ENCODE assay signal across 23 mouse cellular contexts in the genomic region with DNA sequence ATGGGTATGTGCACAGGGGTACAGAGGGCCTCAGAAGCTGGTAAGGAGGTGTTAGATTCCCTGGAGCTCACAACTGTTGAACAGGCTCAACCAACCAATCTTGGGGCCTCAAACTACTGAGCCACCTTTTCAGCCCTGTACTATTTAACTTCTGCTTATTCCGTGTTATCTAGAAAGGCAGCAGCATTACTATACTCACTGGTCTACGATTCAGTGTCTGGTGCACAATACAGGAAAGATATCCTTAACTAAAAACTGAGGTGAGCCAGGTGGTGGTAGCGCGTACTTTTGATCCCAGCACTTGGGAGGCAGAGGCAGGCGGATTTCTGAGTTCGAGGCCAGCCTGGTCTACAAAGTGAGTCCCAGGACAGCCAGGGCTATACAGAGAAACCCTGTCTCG. TPM values are rescaled to one million over a fixed set of nuclear protein-coding genes. Genes with fewer than 3 reads are reported as not detected.
DNase-seq lines count a peak whose midpoint lies in the region; ATAC-seq and TF ChIP-seq lines count a peak whose summit lies in the region.
"Had no signal": no experiment of that assay in that cellular context is flagged by ENCODE, and none has a peak within 500 bp of the region (broad histone marks: within the 10 kb centered on the region; RNA-seq: fewer than 3 reads in every experiment).

No protein-coding gene starts in this region.

- no peaks in the 10 kb centered on the region for H3K4me1 ChIP-seq in midbrain, embryonic 11.5 days (ENCODE audit: control insufficient read depth, insufficient read depth, low read length)
- H3K4me1 ChIP-seq in midbrain, embryonic 15.5 days = no peaks in the 10 kb centered on the region
- H3K4me1 ChIP-seq in MEL (ENCODE audit: control insufficient read depth in 1 of 2, insufficient read depth in 2 of 2, low read length in 2 of 2) = peaks cover 0 to 2% of the 10 kb centered on the region in 2 experiments; a peak in 1 of 4 replicates
- no peaks in the 10 kb centered on the region for H3K4me1 ChIP-seq in forebrain, embryonic 16.5 days (replicated peaks; ENCODE audit: control insufficient read depth, insufficient read depth, low read length)
- H3K4me1 ChIP-seq in kidney, adult 2 months (ENCODE audit: control insufficient read depth, insufficient read depth, low read length) = no peaks in the 10 kb centered on the region

- no peaks in the 10 kb centered on the region for H3K9me3 ChIP-seq in midbrain, embryonic 11.5 days (ENCODE audit: control insufficient read depth, low read length)
- H3K9me3 ChIP-seq in midbrain, embryonic 15.5 days = no peaks in the 10 kb centered on the region
- no peaks in the 10 kb centered on the region for H3K9me3 ChIP-seq in MEL (replicated peaks; ENCODE audit: insufficient read depth, low read length)
- H3K9me3 ChIP-seq in forebrain, embryonic 16.5 days (ENCODE audit: control insufficient read depth, low read length) = no peaks in the 10 kb centered on the region
- H3K9me3 ChIP-seq: G1E had no signal

- no peak for TF ChIP-seq POLR2A in MEL (IDR thresholded peaks at IDR 0.05; ENCODE audit: control insufficient read depth in 1 of 2, insufficient read depth in 1 of 2, low read depth in 1 of 2, low read length in 2 of 2, poor library complexity in 1 of 2)
- TF ChIP-seq POLR2A in kidney, adult 2 months (IDR thresholded peaks at IDR 0.05; ENCODE audit: low read depth, low read length) = no peak

- peak; percentile 58 to 66; a peak in 2 of 4 replicates for TF ChIP-seq EP300 in MEL (IDR thresholded peaks at IDR 0.05; ENCODE audit: low read depth in 1 of 2, low read length in 2 of 2)

- no peak overlapping the region for H3K4me2 ChIP-seq in midbrain, embryonic 11.5 days
- H3K4me2 ChIP-seq in midbrain, embryonic 15.5 days = no peak overlapping the region
- no peak overlapping the region for H3K4me2 ChIP-seq in forebrain, embryonic 16.5 days (ENCODE audit: low read length)

- peaks cover 10% of the 10 kb centered on the region; the same call in 1 of the 2 replicates for H3K36me3 ChIP-seq in midbrain, embryonic 11.5 days (ENCODE audit: control insufficient read depth, insufficient read depth, low read length)
- H3K36me3 ChIP-seq in midbrain, embryonic 15.5 days (replicated peaks) = peaks cover 16% of the 10 kb centered on the region; the same call in 1 of the 2 replicates
- peaks cover 16 to 57% of the 10 kb centered on the region in 2 experiments for H3K36me3 ChIP-seq in MEL (ENCODE audit: control insufficient read depth in 1 of 2, insufficient read depth in 2 of 2, low read length in 2 of 2)
- H3K36me3 ChIP-seq in forebrain, embryonic 16.5 days (ENCODE audit: control insufficient read depth, insufficient read depth) = peaks cover 22% of the 10 kb centered on the region
- H3K36me3 ChIP-seq in kidney, adult 2 months (ENCODE audit: control insufficient read depth, insufficient read depth, low read length) = peaks cover 3% of the 10 kb centered on the region; the same call in 1 of the 2 replicates

- peak; percentile 33 for DNase-seq in midbrain, embryonic 11.5 days (ENCODE audit: low spot score, missing footprints)
- DNase-seq in MEL (ENCODE audit: low read depth, low spot score) (peak; percentile 71), MEL-GATA-1-ER (ENCODE audit: extremely low read depth, low read depth) (peak; percentile 58)
- DNase-seq in kidney, adult 2 months = no peak
- DNase-seq: adrenal gland, adult 2 months; adrenal gland, adult 8-10 months; adrenal gland, postnatal 10 days; adrenal gland, postnatal 14 days; adrenal gland, postnatal 25 days; adrenal gland, postnatal 36 days; B cell, adult 2 months; cerebellum, adult 11 months; cerebellum, adult 11-12 months; cerebellum, adult 18-20 months; cerebellum, adult 2 months; cerebellum, adult 8-10 months had no signal

- no peak overlapping the region for H3K27ac ChIP-seq in midbrain, embryonic 11.5 days (ENCODE audit: low read depth, low read length)
- H3K27ac ChIP-seq in midbrain, embryonic 15.5 days = no peak overlapping the region
- H3K27ac ChIP-seq in MEL (ENCODE audit: control insufficient read depth, low read depth, low read length) = no peak overlapping the region
- no peak overlapping the region for H3K27ac ChIP-seq in forebrain, embryonic 16.5 days (ENCODE audit: low read length)
- no peak overlapping the region for H3K27ac ChIP-seq in kidney, adult 2 months (ENCODE audit: insufficient read depth, low read depth, low read length)

- no peak for TF ChIP-seq CTCF in MEL (IDR thresholded peaks at IDR 0.05 in 2 of 3, conservative IDR thresholded peaks at IDR 0.05 in 1 of 3; ENCODE audit: control insufficient read depth in 1 of 3, insufficient read depth in 1 of 3, low read depth in 2 of 3, low read length in 3 of 3, poor library complexity in 1 of 3, severe bottlenecking in 1 of 3)
- TF ChIP-seq CTCF in kidney, adult 2 months (conservative IDR thresholded peaks at IDR 0.05; ENCODE audit: insufficient read depth, insufficient read length, low read depth, low read length) = no peak

- no peak for TF ChIP-seq RAD21 in MEL (IDR thresholded peaks at IDR 0.05; ENCODE audit: low read depth, low read length)

- no peaks in the 10 kb centered on the region for H3K27me3 ChIP-seq in midbrain, embryonic 11.5 days (ENCODE audit: control insufficient read depth, insufficient read depth, low read length)
- no peaks in the 10 kb centered on the region for H3K27me3 ChIP-seq in midbrain, embryonic 15.5 days (replicated peaks)
- no peaks in the 10 kb centered on the region for H3K27me3 ChIP-seq in MEL (ENCODE audit: control insufficient read depth in 1 of 2, insufficient read depth in 2 of 2, low read length in 2 of 2)
- no peaks in the 10 kb centered on the region for H3K27me3 ChIP-seq in forebrain, embryonic 16.5 days (replicated peaks; ENCODE audit: control insufficient read depth, insufficient read depth, low read length)
- H3K27me3 ChIP-seq in kidney, adult 2 months (replicated peaks; ENCODE audit: control insufficient read depth, insufficient read depth, low read length) = no peaks in the 10 kb centered on the region
- H3K27me3 ChIP-seq: CH12.LX, Patski had no signal

- no peak overlapping the region for H3K9ac ChIP-seq in midbrain, embryonic 11.5 days (ENCODE audit: low read length)
- H3K9ac ChIP-seq in midbrain, embryonic 15.5 days = no peak overlapping the region
- H3K9ac ChIP-seq in MEL (ENCODE audit: control insufficient read depth, low read depth, low read length, poor library complexity, severe bottlenecking) = no peak overlapping the region
- no peak overlapping the region for H3K9ac ChIP-seq in forebrain, embryonic 16.5 days (replicated peaks; ENCODE audit: low read depth, low read length)

- WGBS in midbrain, embryonic 11.5 days = 95% methylated on average over 7 of the region's 7 CpGs
- 97% methylated on average over 7 of the region's 7 CpGs for WGBS in midbrain, embryonic 15.5 days
- WGBS in forebrain, embryonic 16.5 days = 97% methylated on average over 7 of the region's 7 CpGs
- 99% methylated on average over 7 of the region's 7 CpGs for WGBS in kidney, adult 2 months

- H3K4me3 ChIP-seq in midbrain, embryonic 11.5 days (ENCODE audit: low read depth, low read length) = no peak overlapping the region
- no peak overlapping the region for H3K4me3 ChIP-seq in midbrain, embryonic 15.5 days
- no peak overlapping the region for H3K4me3 ChIP-seq in MEL (ENCODE audit: control insufficient read depth in 1 of 2, insufficient read depth in 1 of 2, low read depth in 2 of 2, low read length in 2 of 2)
- no peak overlapping the region for H3K4me3 ChIP-seq in forebrain, embryonic 16.5 days (replicated peaks; ENCODE audit: low read length)
- no peak overlapping the region for H3K4me3 ChIP-seq in kidney, adult 2 months (ENCODE audit: insufficient read depth, low read depth, low read length)

- ATAC-seq in midbrain, embryonic 11.5 days (ENCODE audit: low FRiP score) = no peak
- no peak for ATAC-seq in midbrain, embryonic 15.5 days (replicated peaks)
- ATAC-seq in forebrain, embryonic 16.5 days = no peak
- ATAC-seq: activated CD4-positive, CD25-positive, alpha-beta regulatory T cell, adult 4 months; CD4-positive, CD25-positive, alpha-beta regulatory T cell, adult 4 months; Patski had no signal

- peaks cover 2% of the 10 kb centered on the region; the same call in 1 of the 2 replicates for H3K79me2 ChIP-seq in MEL (ENCODE audit: control insufficient read depth, insufficient read depth, low read length, poor library complexity)

TF ChIP-seq in MEL, 35 proteins besides CTCF, POLR2A, EP300 and RAD21 (continues in another document):
- peak; percentile 78 for TF ChIP-seq TAL1 (IDR thresholded peaks at IDR 0.05; ENCODE audit: low read length)
- TF ChIP-seq USF1 (IDR thresholded peaks at IDR 0.05; ENCODE audit: low read depth, low read length) = no peak
- 0 out of 2 replicates have a peak, but pooled peaks have one; percentile 10 for TF ChIP-seq ETS1 (IDR thresholded peaks at IDR 0.05; ENCODE audit: low read depth, low read length)

RNA-seq across cellular contexts. Expression of gene Rbm6, which starts 24.1 kb away (rescaled TPM):
- 104 and 114 TPM in 2 replicates for polyA plus RNA-seq in midbrain, embryonic 11.5 days (2014; fragmentation: Nextera tagmentation; extraction: Ambion mirVana)
- 99.8 and 120 TPM in 2 replicates for polyA plus RNA-seq in midbrain, embryonic 15.5 days (2015; fragmentation: Nextera tagmentation; extraction: Ambion mirVana)
- total RNA-seq in MEL (2012; rRNA removed) = 54.2 and 55.8 TPM in 2 replicates
- 100 to 1,000 TPM in 1 of 2 experiments, 10 to 100 TPM in 1; 55.7 to 521 TPM for polyA plus RNA-seq in MEL (2012; ENCODE audit: insufficient read depth in 1 of 2, insufficient read length in 2 of 2, low read depth in 1 of 2, low replicate concordance in 2 of 2, missing spikeins in 1 of 2)
- polyA plus RNA-seq in forebrain, embryonic 16.5 days (2015; fragmentation: Nextera tagmentation; extraction: Ambion mirVana) = 115 and 140 TPM in 2 replicates
- polyA plus RNA-seq in kidney, adult 2 months (2012; rRNA removed) = 13.0 and 14.2 TPM in 2 replicates

RNA-seq across cellular contexts. Expression of gene Mon1a, which starts 39.0 kb away (rescaled TPM):
- polyA plus RNA-seq in midbrain, embryonic 11.5 days (2014; fragmentation: Nextera tagmentation; extraction: Ambion mirVana) = 14.8 and 16.8 TPM in 2 replicates
- 26.0 and 27.7 TPM in 2 replicates for polyA plus RNA-seq in midbrain, embryonic 15.5 days (2015; fragmentation: Nextera tagmentation; extraction: Ambion mirVana)
- 10.1 and 11.5 TPM in 2 replicates for total RNA-seq in MEL (2012; rRNA removed)
- polyA plus RNA-seq in MEL (2012; ENCODE audit: insufficient read depth in 1 of 2, insufficient read length in 2 of 2, low read depth in 1 of 2, low replicate concordance in 2 of 2, missing spikeins in 1 of 2) = 10 to 100 TPM in 1 of 2 experiments, not detected in 1; 13.5 TPM
- 24.8 and 25.2 TPM in 2 replicates for polyA plus RNA-seq in forebrain, embryonic 16.5 days (2015; fragmentation: Nextera tagmentation; extraction: Ambion mirVana)
- polyA plus RNA-seq in kidney, adult 2 months (2012; rRNA removed) = 34.9 and 42.5 TPM in 2 replicates

RNA-seq across cellular contexts. Expression of gene Mst1r, which starts 57.8 kb away (rescaled TPM):
- polyA plus RNA-seq in midbrain, embryonic 11.5 days (2014; fragmentation: Nextera tagmentation; extraction: Ambion mirVana) = 0.60 and 0.80 TPM in 2 replicates
- polyA plus RNA-seq in midbrain, embryonic 15.5 days (2015; fragmentation: Nextera tagmentation; extraction: Ambion mirVana) = 1.7 and 1.9 TPM in 2 replicates
- 136 and 149 TPM in 2 replicates for total RNA-seq in MEL (2012; rRNA removed)
- 100 to 1,000 TPM in 1 of 2 experiments, not detected in 1; 133 TPM for polyA plus RNA-seq in MEL (2012; ENCODE audit: insufficient read depth in 1 of 2, insufficient read length in 2 of 2, low read depth in 1 of 2, low replicate concordance in 2 of 2, missing spikeins in 1 of 2)
- polyA plus RNA-seq in forebrain, embryonic 16.5 days (2015; fragmentation: Nextera tagmentation; extraction: Ambion mirVana) = 0.91 and 1.3 TPM in 2 replicates
- polyA plus RNA-seq in kidney, adult 2 months (2012; rRNA removed) = 1.2 and 2.8 TPM in 2 replicates
- total RNA-seq: CH12.LX, G1E had no signal
- polyA plus RNA-seq: activated CD4-positive, CD25-positive, alpha-beta regulatory T cell, adult 4 months; CD4-positive, CD25-positive, alpha-beta regulatory T cell, adult 4 months had no signal
